Mouse (Mus musculus) thymus, postnatal 4 days (tissue): ENCODE measurements around the gene Rapgef5.
A peak's percentile ranks its signal among the peaks of the same experiment; 100 is the strongest.

Experiments
- DNase-seq: peaks from one replicate; pipeline ENCODE4 v3.0.0; 2021

Rapgef5 gene

GRCm38 (mm10) chr12:117516179-117516578 is at the start of gene Rapgef5:
Rapgef5 (plus strand) TSS chr12:117516479.
- no peak for DNase-seq

- no peak for DNase-seq
Measured at GRCm38 (mm10) chr12:117468329-117468728, 48.0 kb upstream of the Rapgef5 start.

- no peak for DNase-seq
Measured at GRCm38 (mm10) chr12:117479014-117479413, 37.3 kb upstream of the Rapgef5 start.

- peak; percentile 16 for DNase-seq
Measured at GRCm38 (mm10) chr12:117479680-117480079, 36.6 kb upstream of the Rapgef5 start.

GRCm38 (mm10) chr12:117480958-117481357 is 35.3 kb upstream of the Rapgef5 start:
- no peak for DNase-seq

GRCm38 (mm10) chr12:117482665-117483064 is 33.6 kb upstream of the Rapgef5 start:
- DNase-seq: no peak

GRCm38 (mm10) chr12:117486118-117487057 is 29.9 kb upstream of the Rapgef5 start:
- no peak for DNase-seq

- no peak for DNase-seq
Measured at GRCm38 (mm10) chr12:117496501-117497176, 19.6 kb upstream of the Rapgef5 start.

GRCm38 (mm10) chr12:117497361-117497760 is 18.9 kb upstream of the Rapgef5 start:
- no peak for DNase-seq

- DNase-seq: no peak
Measured at GRCm38 (mm10) chr12:117499242-117499641, 17.0 kb upstream of the Rapgef5 start.

GRCm38 (mm10) chr12:117501180-117501579 is 15.1 kb upstream of the Rapgef5 start:
- DNase-seq: no peak

- no peak for DNase-seq
Measured at GRCm38 (mm10) chr12:117502834-117503233, 13.4 kb upstream of the Rapgef5 start.

GRCm38 (mm10) chr12:117505163-117505562 is 11.1 kb upstream of the Rapgef5 start:
- no peak for DNase-seq

GRCm38 (mm10) chr12:117507772-117508171 is 8.5 kb upstream of the Rapgef5 start:
- DNase-seq: peak; percentile 13

GRCm38 (mm10) chr12:117509919-117510318 is 6.4 kb upstream of the Rapgef5 start:
- no peak for DNase-seq

GRCm38 (mm10) chr12:117512468-117512867 is 3.8 kb upstream of the Rapgef5 start:
- no peak for DNase-seq

GRCm38 (mm10) chr12:117513150-117513932 is 2.9 kb upstream of the Rapgef5 start:
- no peak for DNase-seq

- DNase-seq: no peak
Measured at GRCm38 (mm10) chr12:117517275-117517936, 1.1 kb downstream of the Rapgef5 start.

GRCm38 (mm10) chr12:117524311-117525013 is 8.2 kb downstream of the Rapgef5 start:
- no peak for DNase-seq

GRCm38 (mm10) chr12:117527889-117528288 is 11.6 kb downstream of the Rapgef5 start:
- DNase-seq: no peak

GRCm38 (mm10) chr12:117528509-117529145 is 12.3 kb downstream of the Rapgef5 start:
- DNase-seq: no peak
